Mouse (Mus musculus): ENCODE data around the gene Eef1a2.

DNA sequence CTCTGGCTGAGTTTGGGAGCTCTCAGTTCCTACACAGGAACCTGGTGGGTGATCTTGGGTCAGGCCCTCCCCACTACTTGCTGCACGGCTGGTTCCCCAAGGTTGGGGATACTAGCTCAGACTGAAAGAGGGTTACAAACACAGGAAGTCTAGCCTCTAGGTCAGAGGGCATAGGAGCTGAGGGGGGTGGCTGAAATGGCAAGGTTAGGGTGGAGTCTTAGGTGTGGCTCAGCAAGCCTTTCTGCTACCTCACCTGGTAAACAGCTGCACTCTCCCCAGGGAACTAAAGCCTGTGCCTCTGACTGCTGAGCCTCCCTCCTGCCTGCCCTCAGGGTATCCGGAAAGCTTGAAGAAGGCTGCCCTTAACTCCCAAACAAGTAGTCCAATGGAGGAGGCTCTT is 31.9 kb upstream of the Eef1a2 start:
- TF ChIP-seq CTCF (IDR thresholded peaks at IDR 0.05; ENCODE audit: control insufficient read depth, insufficient read depth, insufficient replicate concordance, low read depth, low read length) (no peak), POLR2A (IDR thresholded peaks at IDR 0.05; ENCODE audit: control insufficient read depth, low read depth, low read length) (no peak)
